ENCODE assay signal across 25 mouse cellular contexts in genomic region chr14:46613211-46613610, GRCm38 (mm10).
DNase-seq lines count a peak whose midpoint lies in the region; ATAC-seq lines count a peak whose summit lies in the region.
"Had no signal": no experiment of that assay in that cellular context is flagged by ENCODE, and none has a peak within 500 bp of the region (broad histone marks: within the 10 kb centered on the region; RNA-seq: fewer than 3 reads in every experiment).

No protein-coding gene starts in this region.

- no peak overlapping the region for H3K9ac ChIP-seq in forebrain, embryonic 14.5 days (ENCODE audit: low read length)
- no peak overlapping the region for H3K9ac ChIP-seq in intestine, embryonic 14.5 days (ENCODE audit: low read length)
- H3K9ac ChIP-seq in intestine, embryonic 15.5 days, result no peak overlapping the region
- H3K9ac ChIP-seq in liver, embryonic 11.5 days (ENCODE audit: low read depth, low read length), result no peak overlapping the region
- no peak overlapping the region for H3K9ac ChIP-seq in liver, embryonic 12.5 days
- H3K9ac ChIP-seq: embryonic facial prominence, embryonic 12.5 days; embryonic facial prominence, embryonic 15.5 days; forebrain, embryonic 12.5 days; heart, embryonic 12.5 days; heart, embryonic 15.5 days; hindbrain, embryonic 12.5 days; hindbrain, embryonic 15.5 days had no signal

- H3K4me3 ChIP-seq in forebrain, embryonic 10.5 days, result no peak overlapping the region
- no peak overlapping the region for H3K4me3 ChIP-seq in forebrain, embryonic 14.5 days (ENCODE audit: low read depth, low read length)
- H3K4me3 ChIP-seq in intestine, embryonic 14.5 days (ENCODE audit: low read depth, low read length), result no peak overlapping the region
- no peak overlapping the region for H3K4me3 ChIP-seq in intestine, embryonic 15.5 days (replicated peaks)
- no peak overlapping the region for H3K4me3 ChIP-seq in liver, embryonic 11.5 days (ENCODE audit: low read depth, low read length)
- H3K4me3 ChIP-seq in liver, embryonic 12.5 days, result no peak overlapping the region
- H3K4me3 ChIP-seq: embryonic facial prominence, embryonic 12.5 days; embryonic facial prominence, embryonic 15.5 days; forebrain, embryonic 12.5 days; heart, embryonic 12.5 days; heart, embryonic 15.5 days; hindbrain, embryonic 12.5 days; hindbrain, embryonic 15.5 days had no signal

- no peak for ATAC-seq in forebrain, embryonic 14.5 days
- ATAC-seq in intestine, embryonic 14.5 days (replicated peaks; ENCODE audit: low FRiP score, low TSS enrichment, low read depth), result no peak
- ATAC-seq in intestine, embryonic 15.5 days, result no peak
- no peak for ATAC-seq in liver, embryonic 11.5 days (replicated peaks; ENCODE audit: low FRiP score)
- no peak for ATAC-seq in liver, embryonic 12.5 days
- ATAC-seq: forebrain, embryonic 16.5 days; Patski had no signal

- WGBS in forebrain, embryonic 10.5 days, result 93% methylated on average over 8 of the region's 8 CpGs
- 84% methylated on average over 8 of the region's 8 CpGs for WGBS in forebrain, embryonic 14.5 days
- 51% methylated on average over 8 of the region's 8 CpGs for WGBS in intestine, embryonic 14.5 days
- WGBS in intestine, embryonic 15.5 days, result 61% methylated on average over 8 of the region's 8 CpGs
- WGBS in liver, embryonic 11.5 days, result 75% methylated on average over 8 of the region's 8 CpGs
- WGBS in liver, embryonic 12.5 days (ENCODE audit: insufficient replicate concordance), result 76% methylated on average over 8 of the region's 8 CpGs

- H3K4me2 ChIP-seq in forebrain, embryonic 14.5 days (ENCODE audit: low read length), result no peak overlapping the region
- no peak overlapping the region for H3K4me2 ChIP-seq in intestine, embryonic 14.5 days (ENCODE audit: low read length)
- no peak overlapping the region for H3K4me2 ChIP-seq in intestine, embryonic 15.5 days (replicated peaks)
- no peak overlapping the region for H3K4me2 ChIP-seq in liver, embryonic 11.5 days
- H3K4me2 ChIP-seq in liver, embryonic 12.5 days, result no peak overlapping the region
- H3K4me2 ChIP-seq: embryonic facial prominence, embryonic 12.5 days; embryonic facial prominence, embryonic 15.5 days; forebrain, embryonic 12.5 days; hindbrain, embryonic 12.5 days; hindbrain, embryonic 15.5 days had no signal

- peaks cover 11% of the 10 kb centered on the region for H3K4me1 ChIP-seq in forebrain, embryonic 10.5 days
- no peaks in the 10 kb centered on the region for H3K4me1 ChIP-seq in forebrain, embryonic 14.5 days (ENCODE audit: control insufficient read depth, insufficient read depth, low read length)
- H3K4me1 ChIP-seq in intestine, embryonic 14.5 days (replicated peaks; ENCODE audit: control insufficient read depth, insufficient read depth, low read length), result no peaks in the 10 kb centered on the region
- no peaks in the 10 kb centered on the region for H3K4me1 ChIP-seq in intestine, embryonic 15.5 days (replicated peaks)
- H3K4me1 ChIP-seq in liver, embryonic 11.5 days (replicated peaks; ENCODE audit: control insufficient read depth, insufficient read depth, low read length), result peaks cover 7% of the 10 kb centered on the region
- peaks cover 11% of the 10 kb centered on the region for H3K4me1 ChIP-seq in liver, embryonic 12.5 days
- H3K4me1 ChIP-seq: forebrain, embryonic 12.5 days; hindbrain, embryonic 12.5 days; hindbrain, embryonic 15.5 days had no signal

- no peak overlapping the region for H3K27ac ChIP-seq in forebrain, embryonic 10.5 days
- H3K27ac ChIP-seq in forebrain, embryonic 14.5 days (ENCODE audit: low read depth, low read length), result no peak overlapping the region
- H3K27ac ChIP-seq in intestine, embryonic 14.5 days (ENCODE audit: low read depth), result no peak overlapping the region
- H3K27ac ChIP-seq in intestine, embryonic 15.5 days, result no peak overlapping the region
- no peak overlapping the region for H3K27ac ChIP-seq in liver, embryonic 11.5 days (ENCODE audit: low read depth, low read length)
- H3K27ac ChIP-seq in liver, embryonic 12.5 days, result no peak overlapping the region
- H3K27ac ChIP-seq: embryonic facial prominence, embryonic 12.5 days; embryonic facial prominence, embryonic 15.5 days; forebrain, embryonic 12.5 days; heart, embryonic 15.5 days; hindbrain, embryonic 12.5 days; hindbrain, embryonic 15.5 days had no signal

- no peaks in the 10 kb centered on the region; the same call in 1 of the 2 replicates for H3K9me3 ChIP-seq in forebrain, embryonic 10.5 days
- no peaks in the 10 kb centered on the region for H3K9me3 ChIP-seq in forebrain, embryonic 14.5 days (replicated peaks; ENCODE audit: control insufficient read depth, low read length)
- H3K9me3 ChIP-seq in intestine, embryonic 14.5 days (ENCODE audit: control insufficient read depth, low read length), result no peaks in the 10 kb centered on the region
- no peaks in the 10 kb centered on the region for H3K9me3 ChIP-seq in intestine, embryonic 15.5 days
- H3K9me3 ChIP-seq in liver, embryonic 11.5 days (ENCODE audit: control insufficient read depth, low read length), result no peaks in the 10 kb centered on the region
- H3K9me3 ChIP-seq in liver, embryonic 12.5 days (replicated peaks), result no peaks in the 10 kb centered on the region
- H3K9me3 ChIP-seq: embryonic facial prominence, embryonic 15.5 days; forebrain, embryonic 12.5 days; heart, embryonic 15.5 days; hindbrain, embryonic 15.5 days had no signal

- no peaks in the 10 kb centered on the region for H3K36me3 ChIP-seq in forebrain, embryonic 10.5 days (replicated peaks)
- H3K36me3 ChIP-seq in forebrain, embryonic 14.5 days (ENCODE audit: control insufficient read depth, insufficient read depth, low read length), result no peaks in the 10 kb centered on the region
- H3K36me3 ChIP-seq in intestine, embryonic 14.5 days (ENCODE audit: control insufficient read depth, insufficient read depth, low read length), result no peaks in the 10 kb centered on the region
- no peaks in the 10 kb centered on the region for H3K36me3 ChIP-seq in intestine, embryonic 15.5 days
- no peaks in the 10 kb centered on the region for H3K36me3 ChIP-seq in liver, embryonic 11.5 days (ENCODE audit: control insufficient read depth, insufficient read depth, low read length)
- no peaks in the 10 kb centered on the region for H3K36me3 ChIP-seq in liver, embryonic 12.5 days
- H3K36me3 ChIP-seq: embryonic facial prominence, embryonic 12.5 days; embryonic facial prominence, embryonic 15.5 days; forebrain, embryonic 12.5 days; heart, embryonic 12.5 days; heart, embryonic 15.5 days; hindbrain, embryonic 12.5 days; hindbrain, embryonic 15.5 days had no signal

- DNase-seq in forebrain, embryonic 10.5 days (ENCODE audit: extremely low spot score, low spot score), result peak; percentile 11
- no peak for DNase-seq in forebrain, embryonic 14.5 days (ENCODE audit: low spot score)
- peak; percentile 47 for DNase-seq in intestine, embryonic 14.5 days (ENCODE audit: low spot score)
- peak; percentile 23 for DNase-seq in liver, embryonic 11.5 days (ENCODE audit: low spot score)
- DNase-seq in NIH3T3 (ENCODE audit: low read depth), result peak; percentile 24
- DNase-seq in cerebellum, postnatal 10 days, result no peak
- DNase-seq: adrenal gland, postnatal 10 days; adrenal gland, postnatal 36 days; cerebellum, adult 18-20 months; cerebellum, adult 9-10 months; cerebellum, postnatal 25 days; gastrocnemius, postnatal 10 days; gastrocnemius, postnatal 36 days; heart, postnatal 10 days had no signal

- H3K27me3 ChIP-seq in forebrain, embryonic 10.5 days (ENCODE audit: poor library complexity, severe bottlenecking), result peaks cover 37% of the 10 kb centered on the region
- no peaks in the 10 kb centered on the region for H3K27me3 ChIP-seq in forebrain, embryonic 14.5 days (replicated peaks; ENCODE audit: control insufficient read depth, insufficient read depth, low read length)
- H3K27me3 ChIP-seq in intestine, embryonic 14.5 days (replicated peaks; ENCODE audit: control insufficient read depth, insufficient read depth, low read length), result no peaks in the 10 kb centered on the region
- H3K27me3 ChIP-seq in intestine, embryonic 15.5 days (replicated peaks), result no peaks in the 10 kb centered on the region
- no peaks in the 10 kb centered on the region for H3K27me3 ChIP-seq in liver, embryonic 11.5 days (replicated peaks; ENCODE audit: control insufficient read depth, insufficient read depth, low read length)
- no peaks in the 10 kb centered on the region; the same call in 1 of the 2 replicates for H3K27me3 ChIP-seq in liver, embryonic 12.5 days (replicated peaks)
- H3K27me3 ChIP-seq: embryonic facial prominence, embryonic 15.5 days; heart, embryonic 12.5 days; heart, embryonic 15.5 days; hindbrain, embryonic 15.5 days; Patski had no signal

Comparison
In these comparisons a context has a peak if more than half of its experiments do, and no peak if none do; other contexts are left out.
1. DNase-seq: peak in forebrain, embryonic 10.5 days (single experiment), intestine, embryonic 14.5 days (single experiment), liver, embryonic 11.5 days (single experiment) and NIH3T3 (single experiment); none in forebrain, embryonic 14.5 days (single experiment) and cerebellum, postnatal 10 days (0 of 2).